Mouse (Mus musculus): ENCODE data around the gene Prmt7. TPM values are rescaled to one million over a fixed set of nuclear protein-coding genes. Genes with fewer than 3 reads are reported as not detected.
A peak's percentile ranks its signal among the peaks of the same experiment; 100 is the strongest.

Prmt7 gene
- total and polyA plus RNA-seq, 3 experiments, result 63.3 to 74.5 TPM; not detected in 1

- peaks cover 0 to 19% of the 10 kb centered on the region in 2 experiments; a peak in 2 of 4 replicates for H3K36me3 ChIP-seq (ENCODE audit: control insufficient read depth in 1 of 2, insufficient read depth in 2 of 2, low read length in 2 of 2)
- no peak for DNase-seq (ENCODE audit: low read depth, low spot score)
- H3K4me1 ChIP-seq (ENCODE audit: control insufficient read depth in 1 of 2, insufficient read depth in 2 of 2, low read length in 2 of 2), result no peaks in the 10 kb centered on the region
- no peaks in the 10 kb centered on the region for H3K27me3 ChIP-seq (ENCODE audit: control insufficient read depth in 1 of 2, insufficient read depth in 2 of 2, low read length in 2 of 2)
- H3K79me2 ChIP-seq (ENCODE audit: control insufficient read depth, insufficient read depth, low read length, poor library complexity), result no peaks in the 10 kb centered on the region
- no peak overlapping the region for H3K4me3 ChIP-seq (ENCODE audit: control insufficient read depth in 1 of 2, insufficient read depth in 1 of 2, low read depth in 2 of 2, low read length in 2 of 2)
- TF ChIP-seq RCOR1 (IDR thresholded peaks at IDR 0.05; ENCODE audit: low read depth, low read length), result no peak
- TF ChIP-seq ZKSCAN1 (IDR thresholded peaks at IDR 0.05; ENCODE audit: low read depth, low read length), result no peak
- no peak for TF ChIP-seq GATA1 (IDR thresholded peaks at IDR 0.05; ENCODE audit: low read depth, low read length)
- TF ChIP-seq CTCF (IDR thresholded peaks at IDR 0.05 in 2 of 3, conservative IDR thresholded peaks at IDR 0.05 in 1 of 3; ENCODE audit: control insufficient read depth in 1 of 3, insufficient read depth in 1 of 3, low read depth in 2 of 3, low read length in 3 of 3, poor library complexity in 1 of 3, severe bottlenecking in 1 of 3), result no peak
- no peak for TF ChIP-seq CHD2 (IDR thresholded peaks at IDR 0.05; ENCODE audit: low read length)
- H3K9ac ChIP-seq (ENCODE audit: control insufficient read depth, low read depth, low read length, poor library complexity, severe bottlenecking), result no peak overlapping the region
- no peak overlapping the region for H3K27ac ChIP-seq (ENCODE audit: control insufficient read depth, low read depth, low read length)
- no peaks in the 10 kb centered on the region for H3K9me3 ChIP-seq (replicated peaks; ENCODE audit: insufficient read depth, low read length)
Observed at GRCm38 (mm10) chr8:106237106-106237505, 26.4 kb downstream of the Prmt7 start.

- peaks cover 0 to 9% of the 10 kb centered on the region in 2 experiments; a peak in 2 of 4 replicates for H3K36me3 ChIP-seq (ENCODE audit: control insufficient read depth in 1 of 2, insufficient read depth in 2 of 2, low read length in 2 of 2)
- TF ChIP-seq MYB (IDR thresholded peaks at IDR 0.05; ENCODE audit: low read depth, low read length), result no peak
- TF ChIP-seq ZC3H11A (IDR thresholded peaks at IDR 0.05; ENCODE audit: low read depth, low read length), result no peak
- TF ChIP-seq NRF1 (IDR thresholded peaks at IDR 0.05; ENCODE audit: insufficient read depth, low read depth, low read length, poor library complexity, severe bottlenecking), result no peak
- no peak for TF ChIP-seq TCF12 (IDR thresholded peaks at IDR 0.05; ENCODE audit: low read depth, low read length)
- TF ChIP-seq ETS1 (IDR thresholded peaks at IDR 0.05; ENCODE audit: low read depth, low read length), result no peak
- no peak for TF ChIP-seq MXI1 (IDR thresholded peaks at IDR 0.05; ENCODE audit: low read depth, low read length)
- TF ChIP-seq UBTF (IDR thresholded peaks at IDR 0.05; ENCODE audit: borderline replicate concordance, insufficient read depth, low read depth, low read length), result no peak
- TF ChIP-seq ZKSCAN1 (IDR thresholded peaks at IDR 0.05; ENCODE audit: low read depth, low read length), result no peak
- H3K9me3 ChIP-seq (replicated peaks; ENCODE audit: insufficient read depth, low read length), result no peaks in the 10 kb centered on the region
- no peaks in the 10 kb centered on the region for H3K4me1 ChIP-seq (ENCODE audit: control insufficient read depth in 1 of 2, insufficient read depth in 2 of 2, low read length in 2 of 2)
- H3K27me3 ChIP-seq (ENCODE audit: control insufficient read depth in 1 of 2, insufficient read depth in 2 of 2, low read length in 2 of 2), result no peaks in the 10 kb centered on the region
- no peak overlapping the region for H3K27ac ChIP-seq (ENCODE audit: control insufficient read depth, low read depth, low read length)
- no peak for DNase-seq (ENCODE audit: low read depth, low spot score)
- H3K4me3 ChIP-seq (ENCODE audit: control insufficient read depth in 1 of 2, insufficient read depth in 1 of 2, low read depth in 2 of 2, low read length in 2 of 2), result no peak overlapping the region
- no peak overlapping the region for H3K9ac ChIP-seq (ENCODE audit: control insufficient read depth, low read depth, low read length, poor library complexity, severe bottlenecking)
- H3K79me2 ChIP-seq (ENCODE audit: control insufficient read depth, insufficient read depth, low read length, poor library complexity), result no peaks in the 10 kb centered on the region
Observed at GRCm38 (mm10) chr8:106250186-106250585, 39.5 kb downstream of the Prmt7 start.

GRCm38 (mm10) chr8:106258169-106258568, 47.4 kb downstream of the Prmt7 start:
- DNase-seq (ENCODE audit: low read depth, low spot score), result peak; percentile 49

More at GRCm38 (mm10) chr8:106258169-106258568, 47.4 kb downstream of the Prmt7 start:
- H3K9me3 ChIP-seq (replicated peaks; ENCODE audit: insufficient read depth, low read length), result no peaks in the 10 kb centered on the region
- H3K36me3 ChIP-seq (ENCODE audit: control insufficient read depth in 1 of 2, insufficient read depth in 2 of 2, low read length in 2 of 2), result no peaks in the 10 kb centered on the region; a peak in 1 of 4 replicates
- no peaks in the 10 kb centered on the region for H3K27me3 ChIP-seq (ENCODE audit: control insufficient read depth in 1 of 2, insufficient read depth in 2 of 2, low read length in 2 of 2)
- TF ChIP-seq SMC3 (IDR thresholded peaks at IDR 0.05; ENCODE audit: low read depth, low read length), result peak; percentile 56; the same call in 1 of the 2 replicates
- TF ChIP-seq RAD21 (IDR thresholded peaks at IDR 0.05; ENCODE audit: low read depth, low read length), result peak; percentile 11
- peak; percentile 65 to 73 (median 66); a peak in 5 of 6 replicates for TF ChIP-seq CTCF (IDR thresholded peaks at IDR 0.05 in 2 of 3, conservative IDR thresholded peaks at IDR 0.05 in 1 of 3; ENCODE audit: control insufficient read depth in 1 of 3, insufficient read depth in 1 of 3, low read depth in 2 of 3, low read length in 3 of 3, poor library complexity in 1 of 3, severe bottlenecking in 1 of 3)
- no peak for TF ChIP-seq ZNF384 (IDR thresholded peaks at IDR 0.05; ENCODE audit: low read depth, low read length)
- H3K9ac ChIP-seq (ENCODE audit: control insufficient read depth, low read depth, low read length, poor library complexity, severe bottlenecking), result no peak overlapping the region
- no peak overlapping the region for H3K4me3 ChIP-seq (ENCODE audit: control insufficient read depth in 1 of 2, insufficient read depth in 1 of 2, low read depth in 2 of 2, low read length in 2 of 2)
- H3K79me2 ChIP-seq (ENCODE audit: control insufficient read depth, insufficient read depth, low read length, poor library complexity), result no peaks in the 10 kb centered on the region
- no peaks in the 10 kb centered on the region for H3K4me1 ChIP-seq (ENCODE audit: control insufficient read depth in 1 of 2, insufficient read depth in 2 of 2, low read length in 2 of 2)
- H3K27ac ChIP-seq (ENCODE audit: control insufficient read depth, low read depth, low read length), result no peak overlapping the region
